ENCODE assay signal across 26 mouse cellular contexts in the genomic region with DNA sequence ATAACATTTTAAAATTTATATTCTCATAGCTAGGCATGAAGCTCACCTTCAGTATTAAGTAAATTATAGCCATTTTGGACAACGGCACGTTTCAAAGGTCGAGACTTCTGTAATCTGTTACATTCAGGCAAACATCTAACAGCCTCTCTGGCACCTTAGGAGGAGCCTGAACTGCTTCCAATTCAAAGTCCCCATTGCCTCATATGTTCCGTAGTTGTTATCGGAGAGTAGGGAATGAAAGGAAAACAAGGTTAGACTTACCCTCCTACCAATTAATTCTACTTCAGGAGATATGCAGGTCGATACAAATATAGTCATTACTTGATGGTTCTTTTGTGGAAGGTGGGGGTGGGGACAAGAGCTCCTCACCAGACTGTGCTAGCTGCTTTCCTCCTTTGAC. TPM values are rescaled to one million over a fixed set of nuclear protein-coding genes. Genes with fewer than 3 reads are reported as not detected.
"Had no signal": no experiment of that assay in that cellular context is flagged by ENCODE, and none has a peak within 500 bp of the region (broad histone marks: within the 10 kb centered on the region; RNA-seq: fewer than 3 reads in every experiment).

No protein-coding gene starts in this region.

- ATAC-seq: midbrain, embryonic 16.5 days had no signal

- H3K4me3 ChIP-seq: midbrain, embryonic 10.5 days; midbrain, embryonic 12.5 days; myocyte; neural tube, embryonic 13.5 days; neural tube, embryonic 15.5 days had no signal

- H3K27ac ChIP-seq: midbrain, embryonic 10.5 days; midbrain, embryonic 12.5 days; neural tube, embryonic 13.5 days; neural tube, embryonic 15.5 days had no signal

- H3K4me2 ChIP-seq: lung, embryonic 14.5 days; midbrain, embryonic 12.5 days; neural tube, embryonic 13.5 days; neural tube, embryonic 15.5 days had no signal

- H3K4me1 ChIP-seq: midbrain, embryonic 10.5 days; midbrain, embryonic 12.5 days; neural tube, embryonic 13.5 days; neural tube, embryonic 15.5 days had no signal

- H3K9ac ChIP-seq: lung, embryonic 14.5 days; midbrain, embryonic 12.5 days; neural tube, embryonic 13.5 days; neural tube, embryonic 15.5 days had no signal

- H3K9me3 ChIP-seq: midbrain, embryonic 10.5 days; midbrain, embryonic 12.5 days; neural tube, embryonic 13.5 days; neural tube, embryonic 15.5 days had no signal

- DNase-seq: lung, embryonic 14.5 days; lung, postnatal 10 days; lung, postnatal 4 days; midbrain, embryonic 14.5 days; retina, postnatal 1 day; right cerebral cortex, adult 18-20 months; right cerebral cortex, postnatal 25 days; right cerebral cortex, postnatal 4 days; spleen, adult 18-20 months; thymus, adult 18-20 months; thymus, postnatal 14 days; thymus, postnatal 36 days had no signal

- H3K27me3 ChIP-seq: midbrain, embryonic 12.5 days; neural tube, embryonic 13.5 days; neural tube, embryonic 15.5 days had no signal

- H3K36me3 ChIP-seq: midbrain, embryonic 10.5 days; midbrain, embryonic 12.5 days; neural tube, embryonic 13.5 days; neural tube, embryonic 15.5 days had no signal

RNA-seq across cellular contexts. Expression of gene Gm6657, which starts 21.4 kb away (rescaled TPM):
- total RNA-seq: megakaryocyte, adult 5-6 weeks; megakaryocyte-erythroid progenitor cell, adult 5-6 weeks had no signal
- polyA plus RNA-seq: lung, embryonic 14.5 days; lung, embryonic 16.5 days; midbrain, embryonic 10.5 days; midbrain, embryonic 12.5 days; midbrain, embryonic 14.5 days; midbrain, embryonic 16.5 days; myocyte; neural tube, embryonic 11.5 days; neural tube, embryonic 13.5 days; neural tube, embryonic 15.5 days; small intestine, adult 2 months; stomach, embryonic 14.5 days; stomach, embryonic 16.5 days; thymus, postnatal 0 days had no signal
